Mouse (Mus musculus) urinary bladder, postnatal 25 days (tissue): ENCODE results near the gene Rit1.
A peak's percentile ranks its signal among the peaks of the same experiment; 100 is the strongest.
"Not testable (repeated sequence)": the region's sequence is repeated elsewhere in the genome, so short reads cannot be mapped to it uniquely, and the experiment has no call there.

ENCODE experiments used
- DNase-seq: peaks from one replicate; pipeline ENCODE4 v3.0.0; 2022; ENCODE audit warnings: low spot score

Gene Rit1

DNA sequence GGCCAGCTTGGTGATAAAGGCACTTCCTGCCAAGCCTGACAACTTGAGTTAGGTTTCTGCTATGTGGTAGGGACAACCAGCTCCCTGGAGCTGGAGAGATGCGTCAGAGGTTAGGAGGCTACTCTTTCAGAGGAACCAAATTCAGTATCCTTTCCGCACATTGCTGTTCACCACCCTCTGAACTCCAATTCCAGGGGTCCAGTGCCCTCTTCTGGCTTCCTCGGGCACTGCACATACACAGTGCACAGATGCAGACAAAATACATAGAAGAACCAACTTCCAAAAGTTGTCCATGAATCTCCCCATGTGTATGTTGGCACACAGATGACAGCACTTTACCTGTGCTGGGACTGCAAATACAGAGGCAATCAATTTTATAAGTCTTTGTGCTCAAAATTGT is 22.0 kb downstream of the Rit1 start:
- peak; percentile 59 for DNase-seq

DNA sequence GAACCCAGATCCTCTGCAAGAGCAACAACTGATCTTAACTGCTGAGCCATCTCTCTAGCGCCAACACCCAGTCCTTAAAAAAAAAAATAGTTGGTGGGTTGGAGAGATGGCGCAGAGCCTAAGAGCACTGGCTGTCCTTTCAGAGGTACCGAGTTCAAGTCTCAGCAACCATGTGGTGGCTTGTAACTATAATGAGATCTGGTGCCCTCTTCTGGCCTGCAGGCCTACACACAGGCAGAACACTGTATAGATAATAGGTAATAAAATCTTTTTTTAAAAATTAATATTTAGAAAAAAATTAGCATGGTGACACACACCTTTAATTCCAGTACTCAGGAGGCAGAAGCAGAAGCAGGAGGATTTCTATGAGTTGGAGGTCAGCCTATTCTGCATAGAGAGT is 23.5 kb downstream of the Rit1 start:
- DNase-seq: no peak

DNA sequence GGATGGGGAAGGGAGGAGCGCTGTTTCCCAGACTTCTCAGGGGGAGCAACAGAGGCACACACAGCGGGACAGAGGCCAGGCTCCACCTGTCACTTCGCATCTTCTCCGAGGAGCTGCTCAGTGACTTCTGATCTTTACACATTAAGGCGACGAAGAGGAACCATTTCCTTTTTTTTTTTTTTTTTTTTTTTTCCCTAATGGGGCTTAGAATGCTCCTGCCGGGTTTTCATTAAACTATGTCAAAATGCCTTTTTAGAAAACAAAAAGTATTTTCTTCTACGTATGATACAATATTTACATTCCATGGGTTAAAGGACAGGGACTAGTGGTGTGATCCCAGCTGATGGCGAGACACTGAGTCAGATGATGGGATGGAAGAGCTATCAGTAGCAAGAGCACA is 28.9 kb downstream of the Rit1 start:
- no peak for DNase-seq

GRCm38 (mm10) chr3:88746139-88746870 is 29.7 kb downstream of the Rit1 start:
- DNase-seq: no peak

GRCm38 (mm10) chr3:88746871-88747231 is 30.2 kb downstream of the Rit1 start:
- no peak for DNase-seq

- no peak for DNase-seq
Measured at GRCm38 (mm10) chr3:88754283-88754682, 37.6 kb downstream of the Rit1 start.

GRCm38 (mm10) chr3:88755541-88755940 is 38.9 kb downstream of the Rit1 start:
- no peak for DNase-seq

- DNase-seq: no peak
Measured at GRCm38 (mm10) chr3:88756276-88756675, 39.6 kb downstream of the Rit1 start.

- DNase-seq: peak; percentile 19
Measured at GRCm38 (mm10) chr3:88758045-88758500, 41.4 kb downstream of the Rit1 start.

- no peak for DNase-seq
Measured at GRCm38 (mm10) chr3:88761619-88762018, 45.0 kb downstream of the Rit1 start.

GRCm38 (mm10) chr3:88762401-88762831 is 45.8 kb downstream of the Rit1 start:
- no peak for DNase-seq

- DNase-seq: not testable (repeated sequence)
Measured at GRCm38 (mm10) chr3:88771189-88771940, 54.7 kb downstream of the Rit1 start.

GRCm38 (mm10) chr3:88771941-88772280 is 55.3 kb downstream of the Rit1 start:
- not testable (repeated sequence) for DNase-seq

DNA sequence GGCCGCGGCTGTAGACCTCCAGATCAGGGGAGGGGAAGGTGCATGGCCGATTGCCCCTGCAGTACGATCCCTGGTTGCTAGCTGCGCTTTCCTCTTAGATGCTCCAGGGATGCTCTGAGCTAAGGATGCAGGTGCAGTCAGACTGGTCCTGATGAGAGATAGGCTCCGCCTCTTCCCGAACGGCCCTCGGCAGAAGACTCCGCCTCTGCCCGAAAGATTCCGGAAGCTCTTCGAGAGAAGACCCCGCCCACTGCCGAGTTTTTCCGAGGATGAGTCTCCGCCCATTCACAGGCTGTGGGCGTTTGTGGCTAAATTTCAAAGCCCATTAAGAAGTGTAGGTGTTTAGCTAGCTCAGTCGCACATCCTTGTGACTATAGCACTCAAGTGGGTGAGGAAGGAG is 55.8 kb downstream of the Rit1 start:
- DNase-seq: peak; percentile 69

DNA sequence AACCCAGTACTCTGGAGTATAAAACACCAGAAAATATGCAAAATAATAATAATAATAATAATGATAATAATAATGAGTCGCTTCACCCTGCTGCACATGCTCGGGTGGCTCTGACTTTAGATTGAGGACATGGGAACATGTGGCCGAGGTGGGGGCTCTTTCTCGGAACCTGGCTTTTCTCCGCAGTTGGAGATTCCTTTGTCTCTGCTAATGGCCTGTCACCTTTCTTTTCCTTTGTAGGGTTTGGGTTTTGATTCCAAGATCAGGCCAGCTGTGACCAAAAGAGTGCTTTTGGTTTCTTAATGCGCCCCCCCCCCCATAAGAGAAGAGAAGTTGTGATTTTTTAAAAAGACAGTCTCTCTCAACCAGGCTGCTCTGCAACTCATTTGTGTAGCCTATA is 56.5 kb downstream of the Rit1 start:
- not testable (repeated sequence) for DNase-seq

- DNase-seq: peak; percentile 21
Measured at GRCm38 (mm10) chr3:88774939-88775841, 58.6 kb downstream of the Rit1 start, which contains the start of gene Syt11. Gene Syt11 (minus strand): TSS chr3:88775164.
